Mouse (Mus musculus) olfactory bulb, adult 2 months (tissue): ENCODE results near the gene Gm20905. TPM values are rescaled to one million over a fixed set of nuclear protein-coding genes. Genes with fewer than 3 reads are reported as not detected.
"Not testable (repeated sequence)": the region's sequence is repeated elsewhere in the genome, so short reads cannot be mapped to it uniquely, and the experiment has no call there.

Source experiments
- H3K27ac ChIP-seq: fragments of 200-500 bp; 2 replicates; pipeline ENCODE4 v1.5.1; 2012; ENCODE audit warnings: low read depth, low read length; ENCODE audit not compliant: insufficient read depth
- H3K4me1 ChIP-seq: fragments of 200-500 bp; 2 replicates; pipeline ENCODE4 v1.6.1; 2012; ENCODE audit warnings: low read length; ENCODE audit not compliant: control insufficient read depth, insufficient read depth
- H3K4me3 ChIP-seq: fragments of 200-500 bp; 2 replicates; pipeline ENCODE4 v1.5.1; 2012; ENCODE audit warnings: mild to moderate bottlenecking, low read depth, low read length, moderate library complexity; ENCODE audit not compliant: insufficient read depth
- WGBS: fragments of 180-500 bp; shearing (Covaris S2); methylation state at CpG from one replicate; pipeline ENCODE4 v1.1.7; 2018; 5-methylcytosine and 5-hydroxymethylcytosine counted together
- polyA plus RNA-seq: library from polyadenylated mRNA; stranded (reverse); fragments of >200 nt; gene quantifications from 2 replicates; pipeline ENCODE4 v1.2.4, GENCODE M21; 2012; ENCODE audit warnings: low replicate concordance; ENCODE audit not compliant: missing spikeins, insufficient read depth, insufficient read length

Gm20905 gene
- not detected in 2 replicates for polyA plus RNA-seq

GRCm38 (mm10) chrY:37259503-37259902, at the start of gene Gm20905:
Gene Gm20905, minus strand, starts transcription at chrY:37259603.
- not testable (repeated sequence) for H3K4me1 ChIP-seq, H3K4me3 ChIP-seq, H3K27ac ChIP-seq
- no CpG with 5 or more reads among the region's 6 CpGs for WGBS
